ENCODE assay signal across 17 mouse cellular contexts in the genomic region with DNA sequence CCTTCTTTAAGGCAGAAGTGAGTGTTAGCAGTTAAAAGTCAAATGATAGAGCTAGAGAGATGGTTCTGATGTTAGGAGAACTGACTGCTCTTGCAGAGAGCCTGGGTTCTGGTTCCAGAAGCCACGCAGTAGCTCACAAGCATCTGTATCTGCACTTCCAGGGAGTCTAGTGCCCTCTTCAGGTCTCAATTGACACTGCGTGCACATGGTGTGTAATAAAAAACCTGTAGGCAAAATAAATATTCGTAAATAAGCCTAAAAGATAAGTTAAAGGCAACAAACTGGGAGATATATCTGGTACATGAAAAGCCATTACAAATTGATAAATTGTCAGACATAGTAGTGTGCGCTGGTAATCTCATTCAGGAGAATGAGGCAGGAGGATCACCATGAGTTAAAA.
A peak's percentile ranks its signal among the peaks of the same experiment; 100 is the strongest.
DNase-seq lines count a peak whose midpoint lies in the region; TF ChIP-seq lines count a peak whose summit lies in the region.
"Had no signal": no experiment of that assay in that cellular context is flagged by ENCODE, and none has a peak within 500 bp of the region (broad histone marks: within the 10 kb centered on the region; RNA-seq: fewer than 3 reads in every experiment).

No protein-coding gene starts in this region.

- peak; percentile 66 for TF ChIP-seq CTCF in layer of hippocampus, adult 2 months (conservative IDR thresholded peaks at IDR 0.05)
- TF ChIP-seq CTCF in CH12.LX (conservative IDR thresholded peaks at IDR 0.05 in 1 of 2, IDR thresholded peaks at IDR 0.05 in 1 of 2; ENCODE audit: low read depth in 2 of 2, low read length in 2 of 2): peak; percentile 48 to 55; a peak in 3 of 4 replicates
- peak; percentile 38; the same call in 1 of the 2 replicates for TF ChIP-seq CTCF in brain, embryonic 14.5 days (IDR thresholded peaks at IDR 0.05; ENCODE audit: borderline replicate concordance, extremely low read depth, insufficient read depth, insufficient read length)

- no peak overlapping the region for H3K4me2 ChIP-seq in CH12.LX (ENCODE audit: insufficient read depth, low read depth, poor library complexity, severe bottlenecking)
- H3K4me2 ChIP-seq: embryonic facial prominence, embryonic 15.5 days; forebrain, embryonic 12.5 days; heart, embryonic 15.5 days; hindbrain, embryonic 14.5 days; limb, embryonic 12.5 days had no signal

- DNase-seq in layer of hippocampus, adult 2 months (ENCODE audit: low spot score in 2 of 2): no peak
- DNase-seq in layer of hippocampus, adult 8-10 months (ENCODE audit: low spot score in 2 of 2): no peak
- peak; percentile 23 for DNase-seq in 416B (ENCODE audit: low read depth)
- DNase-seq in CH12.LX (ENCODE audit: extremely low read depth): peak; percentile 11
- no peak for DNase-seq in brain, embryonic 14.5 days (ENCODE audit: low read depth)
- no peak for DNase-seq in cerebellum, adult 8-10 months
- DNase-seq in urinary bladder, adult 2 months (ENCODE audit: low spot score): no peak
- DNase-seq: adrenal gland, postnatal 25 days; cerebellum, postnatal 25 days; kidney, adult 8-10 months; lung, adult 18-20 months; retina, postnatal 1 day had no signal

- peaks cover 75% of the 10 kb centered on the region for H3K27me3 ChIP-seq in CH12.LX (replicated peaks)
- H3K27me3 ChIP-seq: embryonic facial prominence, embryonic 15.5 days; forebrain, embryonic 12.5 days; heart, embryonic 15.5 days had no signal

- TF ChIP-seq RAD21 in CH12.LX (IDR thresholded peaks at IDR 0.05; ENCODE audit: low read depth, low read length): peak; percentile 46

- no peak for TF ChIP-seq EP300 in CH12.LX (IDR thresholded peaks at IDR 0.05; ENCODE audit: low read length)

- H3K36me3 ChIP-seq in CH12.LX (replicated peaks in 1 of 2; ENCODE audit: control insufficient read depth in 1 of 2, insufficient read depth in 1 of 2, low read length in 1 of 2): no peaks in the 10 kb centered on the region
- H3K36me3 ChIP-seq: embryonic facial prominence, embryonic 15.5 days; forebrain, embryonic 12.5 days; heart, embryonic 15.5 days; limb, embryonic 12.5 days had no signal

- H3K4me1 ChIP-seq in CH12.LX (ENCODE audit: control insufficient read depth in 1 of 2, insufficient read depth in 2 of 2): no peaks in the 10 kb centered on the region
- H3K4me1 ChIP-seq: embryonic facial prominence, embryonic 15.5 days; heart, embryonic 15.5 days; limb, embryonic 12.5 days had no signal

- dilution Hi-C loops in CH12.LX (cut with MboI; ENCODE audit: extremely low pct_ligation_motif_present, extremely low pct_unique_long_range_greater_than_20kb, low sequenced_read_pairs): no loop called here

- no peak overlapping the region for H3K27ac ChIP-seq in layer of hippocampus, adult 2 months
- no peak overlapping the region for H3K27ac ChIP-seq in CH12.LX (ENCODE audit: insufficient read depth, low read depth)
- H3K27ac ChIP-seq: embryonic facial prominence, embryonic 15.5 days; forebrain, embryonic 12.5 days; heart, embryonic 15.5 days; hindbrain, embryonic 14.5 days; limb, embryonic 12.5 days had no signal

- H3K9ac ChIP-seq in CH12.LX (ENCODE audit: insufficient read depth, low read depth): no peak overlapping the region
- H3K9ac ChIP-seq: embryonic facial prominence, embryonic 15.5 days; forebrain, embryonic 12.5 days; heart, embryonic 15.5 days; hindbrain, embryonic 14.5 days; limb, embryonic 12.5 days had no signal

- H3K79me2 ChIP-seq in CH12.LX (replicated peaks; ENCODE audit: control insufficient read depth, extremely low read depth, insufficient read depth, poor library complexity, severe bottlenecking): no peaks in the 10 kb centered on the region

- no peak overlapping the region for H3K4me3 ChIP-seq in layer of hippocampus, adult 2 months
- no peak overlapping the region for H3K4me3 ChIP-seq in CH12.LX (replicated peaks in 1 of 3; ENCODE audit: low read depth in 2 of 3, low read length in 2 of 3, poor library complexity in 1 of 3)
- H3K4me3 ChIP-seq: embryonic facial prominence, embryonic 15.5 days; forebrain, embryonic 12.5 days; heart, embryonic 15.5 days; limb, embryonic 12.5 days had no signal

- H3K9me3 ChIP-seq in CH12.LX (replicated peaks; ENCODE audit: low read length): peaks cover 7% of the 10 kb centered on the region
- H3K9me3 ChIP-seq: embryonic facial prominence, embryonic 15.5 days; forebrain, embryonic 12.5 days; heart, embryonic 15.5 days had no signal

- TF ChIP-seq POLR2A in CH12.LX (IDR thresholded peaks at IDR 0.05; ENCODE audit: low read depth, low read length): no peak
- no peak for TF ChIP-seq POLR2A in brain, embryonic 14.5 days (IDR thresholded peaks at IDR 0.05; ENCODE audit: borderline replicate concordance, extremely low read depth, insufficient read depth, insufficient read length, poor library complexity, severe bottlenecking)

- in situ Hi-C loops in CH12.LX (cut with MboI; ENCODE audit: low pct_ligation_motif_present, low pct_unique_long_range_greater_than_20kb, low sequenced_read_pairs): no loop called here

TF ChIP-seq in CH12.LX, 34 proteins besides CTCF, POLR2A, EP300 and RAD21:
- TF ChIP-seq POLR2AphosphoS2 (IDR thresholded peaks at IDR 0.05; ENCODE audit: low read depth, low read length): no peak
- no peak for TF ChIP-seq BHLHE40 (IDR thresholded peaks at IDR 0.05; ENCODE audit: low read depth, low read length)
- no peak for TF ChIP-seq MAX (IDR thresholded peaks at IDR 0.05; ENCODE audit: low read length)
- TF ChIP-seq MXI1 (IDR thresholded peaks at IDR 0.05; ENCODE audit: low read depth, low read length): no peak
- no peak for TF ChIP-seq USF2 (conservative IDR thresholded peaks at IDR 0.05; ENCODE audit: low read depth, low read length)
- TF ChIP-seq JUN (IDR thresholded peaks at IDR 0.05; ENCODE audit: insufficient read depth, low read depth, low read length): no peak
- TF ChIP-seq NELFE (IDR thresholded peaks at IDR 0.05; ENCODE audit: low read depth, low read length): no peak
- no peak for TF ChIP-seq UBTF (IDR thresholded peaks at IDR 0.05; ENCODE audit: low read depth, low read length)
- TF ChIP-seq MEF2A (IDR thresholded peaks at IDR 0.05; ENCODE audit: borderline replicate concordance, low read depth, low read length): no peak
- no peak for TF ChIP-seq ZC3H11A (IDR thresholded peaks at IDR 0.05; ENCODE audit: low read depth, low read length)
- no peak for TF ChIP-seq MAFK (IDR thresholded peaks at IDR 0.05; ENCODE audit: insufficient replicate concordance, low read length)

Comparison
In these comparisons a context has a peak if more than half of its experiments do, and no peak if none do; other contexts are left out.
1. DNase-seq: peak in 416B (single experiment) and CH12.LX (single experiment); none in layer of hippocampus, adult 2 months (0 of 2), layer of hippocampus, adult 8-10 months (0 of 2), brain, embryonic 14.5 days (single experiment), cerebellum, adult 8-10 months (single experiment) and urinary bladder, adult 2 months (single experiment).
2. Peak in every context shown above with its lines, with median percentiles within 50 percentile points of each other: CTCF ChIP-seq.